Mouse (Mus musculus) erythroblast, embryonic 14.5 days (primary cell): ENCODE data around the gene Fam234a. TPM values are rescaled to one million over a fixed set of nuclear protein-coding genes. Genes with fewer than 3 reads are reported as not detected.

Experiments used
- H3K27me3 ChIP-seq: 2 replicates; pipeline ENCODE4 v1.6.1; 2012; ENCODE audit warnings: inconsistent platforms; ENCODE audit not compliant: control insufficient read depth
- H3K36me3 ChIP-seq: 2 replicates; pipeline ENCODE4 v1.6.1; 2012; ENCODE audit warnings: mild to moderate bottlenecking, inconsistent platforms; ENCODE audit not compliant: control insufficient read depth
- H3K4me1 ChIP-seq: 2 replicates; pipeline ENCODE4 v1.6.1; 2012; ENCODE audit warnings: inconsistent platforms; ENCODE audit not compliant: control insufficient read depth
- H3K4me3 ChIP-seq: replicated peaks from 2 replicates; pipeline ENCODE3; 2012; ENCODE audit warnings: moderate library complexity, mild to moderate bottlenecking, inconsistent platforms
- H3K9me3 ChIP-seq: 2 replicates; pipeline ENCODE4 v1.6.1; 2012; ENCODE audit warnings: low read length, inconsistent platforms, mixed read lengths; ENCODE audit not compliant: control insufficient read depth
- GATA1 ChIP-seq: IDR thresholded peaks from 2 replicates; pipeline ENCODE4 v1.6.1; 2012; ENCODE audit warnings: low read length, inconsistent platforms, mixed read lengths
- TAL1 ChIP-seq: IDR thresholded peaks from 3 replicates; pipeline ENCODE4 v1.6.1; 2012; ENCODE audit warnings: low read length, inconsistent platforms, mixed read lengths
- polyA plus RNA-seq: library from polyadenylated mRNA; stranded (reverse); fragments of >175 nt; gene quantifications from 2 replicates; pipeline ENCODE4 v1.2.3, GENCODE M21; 2012

Fam234a gene
- polyA plus RNA-seq, 1 experiment: 0.09 TPM

DNA sequence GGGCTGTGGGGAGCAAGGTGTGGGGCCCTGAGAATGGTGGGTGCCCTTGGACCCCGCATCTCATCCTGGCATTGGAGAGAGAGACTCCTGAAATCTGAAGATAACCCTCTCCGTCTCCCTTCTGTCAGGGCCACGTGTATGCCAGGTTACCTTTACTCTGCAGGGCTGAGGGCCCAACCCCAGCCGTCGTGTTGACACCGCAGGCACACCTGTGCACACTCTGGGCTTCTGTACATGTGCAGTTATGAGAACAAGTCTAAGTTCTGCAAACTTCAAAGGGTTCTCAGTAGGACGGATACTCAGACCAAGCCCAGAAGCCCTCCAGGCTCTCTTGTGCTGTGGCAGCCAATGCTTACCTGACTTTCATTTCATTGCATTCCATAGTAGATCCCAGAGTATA is 31.8 kb downstream of the Fam234a start:
- peaks cover 3% of the 10 kb centered on the region; the same call in 1 of the 2 replicates for H3K36me3 ChIP-seq
- no peak for TF ChIP-seq GATA1
- no peak for TF ChIP-seq TAL1
- no peaks in the 10 kb centered on the region for H3K9me3 ChIP-seq
- H3K27me3 ChIP-seq: peaks cover 6% of the 10 kb centered on the region
- H3K4me1 ChIP-seq: no peaks in the 10 kb centered on the region
- no peak overlapping the region for H3K4me3 ChIP-seq

DNA sequence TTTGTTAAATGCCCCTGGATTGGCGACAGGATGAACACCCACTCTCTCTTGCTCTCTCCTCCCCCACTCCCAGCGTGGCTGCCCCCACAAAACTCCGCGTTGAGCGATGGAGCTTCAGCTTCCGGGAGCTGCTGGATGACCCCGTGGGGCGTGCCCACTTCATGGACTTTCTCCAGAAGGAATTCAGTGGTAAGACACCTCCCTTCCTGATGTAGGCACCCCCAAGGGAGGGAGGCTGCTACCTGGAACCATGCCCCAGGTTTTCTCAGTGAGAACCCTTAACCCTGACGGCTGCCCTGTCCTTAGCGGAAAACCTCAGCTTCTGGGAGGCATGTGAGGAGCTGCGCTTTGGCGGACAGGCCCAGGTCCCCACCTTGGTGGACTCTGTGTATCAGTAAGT is 36.4 kb downstream of the Fam234a start, which contains the start of gene Arhgdig:
Gene Arhgdig (minus strand): TSS at position 101 of the 400 bp plus-strand sequence.
- Histone ChIP-seq H3K9me3 (no peaks in the 10 kb centered on the region), H3K4me1 (peaks cover 23% of the 10 kb centered on the region), H3K36me3 (no peaks in the 10 kb centered on the region; the same call in 1 of the 2 replicates), H3K4me3 (no peak within 1 kb of the TSS), H3K27me3 (peaks cover 43% of the 10 kb centered on the region)
- TF ChIP-seq TAL1 (no peak), GATA1 (no peak)

DNA sequence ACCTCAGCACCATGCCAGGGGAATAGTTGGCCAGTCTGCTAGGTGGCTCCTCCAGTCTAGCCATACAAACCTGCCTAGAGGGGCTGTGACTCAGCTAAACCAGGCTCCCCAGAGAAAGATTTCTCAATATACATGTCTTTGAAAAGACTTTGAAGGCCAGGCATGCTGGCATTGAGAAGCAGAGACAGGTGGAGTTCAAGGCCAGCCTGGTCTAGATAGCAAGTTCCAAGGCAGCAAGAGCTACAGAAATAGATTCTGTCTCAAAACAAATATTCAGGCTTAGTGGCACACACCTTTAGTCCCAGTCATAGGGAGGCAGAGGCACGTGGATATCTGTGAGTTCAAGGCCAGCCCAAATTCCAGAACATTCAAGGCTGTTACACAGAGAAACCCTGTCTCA is 37.6 kb downstream of the Fam234a start:
- H3K4me1 ChIP-seq: peaks cover 36% of the 10 kb centered on the region
- peaks cover 56% of the 10 kb centered on the region for H3K27me3 ChIP-seq

DNA sequence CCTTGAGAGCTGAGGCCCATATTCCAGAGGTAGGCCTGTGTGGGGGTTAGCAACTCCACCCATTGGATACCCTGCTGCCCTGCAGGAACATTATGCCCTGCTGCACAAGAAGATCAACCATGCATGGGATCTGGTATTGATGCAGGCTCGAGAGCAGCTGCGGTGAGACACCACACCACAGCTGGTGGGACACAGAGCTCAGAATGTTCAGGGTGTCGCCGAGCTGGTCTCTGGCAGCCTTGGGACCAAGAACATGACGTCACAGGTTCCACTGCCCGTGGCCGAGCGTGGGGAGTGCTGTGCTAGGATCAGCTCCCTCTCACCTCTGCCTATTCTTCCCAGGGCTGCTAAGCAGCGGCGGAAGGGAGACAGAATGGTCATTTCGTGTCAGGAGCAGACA is 39.3 kb downstream of the Fam234a start:
- TF ChIP-seq GATA1 (no peak), TAL1 (no peak)
- Histone ChIP-seq H3K4me1 (peaks cover 52% of the 10 kb centered on the region), H3K36me3 (no peaks in the 10 kb centered on the region), H3K4me3 (no peak overlapping the region), H3K27me3 (peaks cover 66% of the 10 kb centered on the region), H3K9me3 (no peaks in the 10 kb centered on the region)

More for the DNA sequence above, 37.6 kb downstream of the Fam234a start:
- Histone ChIP-seq H3K4me3 (no peak overlapping the region), H3K9me3 (no peaks in the 10 kb centered on the region), H3K36me3 (no peaks in the 10 kb centered on the region)
- TF ChIP-seq TAL1: no peak
- TF ChIP-seq GATA1: no peak

DNA sequence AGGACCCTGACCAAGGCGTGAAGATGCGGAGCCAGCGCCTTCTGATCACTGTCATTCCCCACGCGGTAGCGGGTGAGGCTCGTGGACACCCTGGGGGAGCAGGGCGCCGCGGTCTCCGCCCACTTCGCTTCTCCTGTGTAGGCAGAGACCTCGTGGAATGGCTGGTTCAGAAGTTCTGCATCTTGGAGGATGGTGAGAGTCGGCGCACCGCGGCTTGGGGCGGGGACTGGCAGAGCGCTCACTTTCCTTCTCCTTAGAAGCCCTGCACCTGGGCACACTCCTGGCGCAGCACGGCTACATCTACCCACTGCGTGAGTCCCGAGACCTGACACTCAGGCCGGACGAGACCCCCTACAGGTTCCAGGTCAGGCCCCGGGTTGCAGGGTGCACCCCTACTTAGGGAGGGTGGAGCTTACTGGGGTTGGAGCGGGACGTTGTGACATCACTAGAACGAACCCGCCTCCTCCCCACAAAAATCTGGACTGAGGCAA is 40.7 kb downstream of the Fam234a start:
- TF ChIP-seq GATA1: no peak
- no peak for TF ChIP-seq TAL1
- H3K4me3 ChIP-seq: peak overlapping the region; percentile 62
- H3K36me3 ChIP-seq: peaks cover 4% of the 10 kb centered on the region; the same call in 1 of the 2 replicates
- peaks cover 66% of the 10 kb centered on the region for H3K27me3 ChIP-seq
- no peaks in the 10 kb centered on the region for H3K9me3 ChIP-seq
- H3K4me1 ChIP-seq: peaks cover 66% of the 10 kb centered on the region

DNA sequence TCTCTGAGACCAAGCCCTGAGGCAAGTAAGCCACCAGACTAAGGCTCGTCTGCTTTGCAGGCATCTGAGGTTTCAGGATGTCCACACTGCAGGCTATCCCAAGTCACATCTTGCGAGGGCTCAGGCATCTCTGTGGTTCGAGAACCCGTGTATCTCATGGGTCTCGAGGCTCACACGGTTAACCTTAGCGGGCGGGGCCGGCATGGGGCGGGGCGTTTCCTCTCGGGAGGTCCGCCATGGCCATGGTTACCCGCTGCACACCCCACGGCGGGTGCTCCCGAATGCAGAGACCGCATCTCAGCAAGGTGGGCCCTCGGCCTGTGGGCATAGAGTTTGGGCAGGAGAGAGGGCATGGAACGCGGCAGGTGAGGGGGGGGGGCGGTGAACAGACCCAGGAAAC is 41.3 kb downstream of the Fam234a start, which contains the start of gene Rgs11:
Gene Rgs11 (plus strand): TSS at position 215 of the 400 bp plus-strand sequence.
- Histone ChIP-seq H3K4me3 (peak within 1 kb of the TSS; percentile 62), H3K4me1 (peaks cover 72% of the 10 kb centered on the region), H3K36me3 (peaks cover 9% of the 10 kb centered on the region), H3K27me3 (peaks cover 66% of the 10 kb centered on the region), H3K9me3 (no peaks in the 10 kb centered on the region)
- TF ChIP-seq GATA1: no peak
- TF ChIP-seq TAL1: no peak

DNA sequence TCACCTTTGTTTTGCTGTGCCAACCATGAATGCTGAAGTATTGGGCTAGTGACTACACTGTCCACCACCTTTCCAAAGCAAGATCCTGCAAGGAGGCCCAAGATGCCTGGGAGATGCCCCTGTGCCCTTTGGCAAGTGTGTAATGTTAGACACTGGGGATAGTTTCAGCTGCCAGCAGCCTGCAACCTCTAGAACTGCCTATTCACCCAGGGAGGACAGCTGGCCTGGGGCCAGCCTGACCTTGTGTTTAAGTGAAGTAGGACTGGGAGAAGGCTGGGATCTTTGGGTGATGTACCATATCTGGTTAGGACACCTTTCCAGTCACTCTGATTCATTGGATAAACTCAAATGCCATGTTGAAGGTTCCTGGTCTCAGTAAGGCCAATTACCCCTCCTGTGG is 42.0 kb downstream of the Fam234a start:
- H3K4me3 ChIP-seq: no peak overlapping the region
- peaks cover 80% of the 10 kb centered on the region for H3K4me1 ChIP-seq

DNA sequence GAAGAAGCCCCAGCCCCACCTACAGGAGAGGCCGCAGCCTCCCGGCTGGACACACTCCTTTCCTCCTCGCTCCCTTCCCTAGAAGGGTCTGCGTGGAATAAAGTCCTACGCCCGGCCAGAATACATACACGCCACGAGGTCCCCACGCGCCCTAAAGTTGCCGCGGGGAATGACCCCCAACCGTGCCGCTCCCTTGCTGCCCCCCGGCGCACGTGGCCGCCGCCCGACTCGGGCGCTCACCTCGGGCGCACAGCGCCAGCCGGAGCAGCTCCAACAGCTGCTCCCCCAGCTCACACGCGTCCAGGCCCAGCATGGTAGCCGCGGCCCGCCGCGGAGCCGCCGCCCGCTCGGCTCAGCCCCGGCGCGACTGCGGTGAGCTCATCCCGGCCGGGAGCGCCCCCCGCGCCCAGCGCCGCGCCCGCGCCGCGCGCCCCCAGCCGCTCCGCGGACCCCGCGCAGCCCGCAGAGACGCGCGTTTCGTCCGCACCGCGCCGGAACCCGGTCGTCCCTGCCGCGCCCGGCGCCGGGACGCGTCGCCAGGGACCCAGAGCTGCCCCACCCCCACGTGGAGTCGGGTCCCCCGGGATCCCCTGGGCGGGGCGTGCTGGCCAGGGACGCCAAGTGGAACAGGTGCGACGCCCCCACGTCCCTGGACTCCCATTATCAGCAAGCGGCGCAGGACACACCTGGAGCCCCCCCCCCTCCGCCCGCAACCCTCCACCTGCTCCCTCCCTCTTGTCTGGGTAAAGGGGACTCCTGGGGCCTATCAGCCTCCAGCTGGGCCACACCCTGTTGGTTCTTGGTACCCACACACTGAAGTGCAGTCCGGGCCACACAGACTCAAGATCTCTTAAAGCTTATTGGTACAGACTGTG is 43.0 kb downstream of the Fam234a start:
- Histone ChIP-seq H3K27me3 (peaks cover 58% of the 10 kb centered on the region), H3K9me3 (no peaks in the 10 kb centered on the region), H3K4me1 (peaks cover 89% of the 10 kb centered on the region), H3K36me3 (peaks cover 26% of the 10 kb centered on the region), H3K4me3 (peak overlapping the region; percentile 67)
- no peak for TF ChIP-seq TAL1
- no peak for TF ChIP-seq GATA1

More for the DNA sequence above, 42.0 kb downstream of the Fam234a start:
- TF ChIP-seq TAL1 (no peak), GATA1 (no peak)
- Histone ChIP-seq H3K9me3 (no peaks in the 10 kb centered on the region), H3K36me3 (peaks cover 17% of the 10 kb centered on the region), H3K27me3 (peaks cover 62% of the 10 kb centered on the region)

DNA sequence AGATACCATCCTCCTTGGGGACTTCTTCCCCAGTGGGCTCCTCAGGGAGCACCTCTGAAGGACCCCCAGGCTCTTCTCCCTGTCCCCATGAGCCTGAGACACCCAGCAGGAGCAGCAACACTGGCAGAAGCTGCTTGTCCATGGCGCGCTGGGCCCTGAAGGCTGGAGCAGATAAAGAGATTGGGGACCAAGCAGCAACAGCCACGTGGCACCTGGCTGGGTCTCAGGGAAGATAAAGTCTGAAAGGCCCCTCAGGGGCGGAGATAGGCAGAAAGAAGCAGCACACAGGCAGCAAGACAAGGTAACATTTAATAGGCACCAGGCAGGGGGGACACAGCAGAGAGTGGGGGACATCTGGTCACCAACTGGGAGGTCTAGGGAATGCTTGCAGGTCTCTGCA is 45.1 kb downstream of the Fam234a start, which contains the start of gene Pdia2:
Gene Pdia2 (minus strand): TSS at position 196 of the 400 bp plus-strand sequence.
- H3K9me3 ChIP-seq: no peaks in the 10 kb centered on the region
- H3K4me3 ChIP-seq: peak within 1 kb of the TSS; percentile 67
- peaks cover 82% of the 10 kb centered on the region for H3K4me1 ChIP-seq
- peaks cover 36% of the 10 kb centered on the region for H3K27me3 ChIP-seq
- peaks cover 48% of the 10 kb centered on the region for H3K36me3 ChIP-seq
- TF ChIP-seq GATA1 (peak; percentile 64), TAL1 (peak; percentile 45; the same call in 1 of the 3 replicates)
